Mouse (Mus musculus): ENCODE data around the gene Slc35c1. TPM values are rescaled to one million over a fixed set of nuclear protein-coding genes. Genes with fewer than 3 reads are reported as not detected.

Gene Slc35c1
- polyA plus RNA-seq, 1 experiment from 2014 or later: 26.8 TPM

- H3K4me2 ChIP-seq: no peak overlapping the region; the same call in 1 of the 2 replicates
- no peak overlapping the region for H3K27ac ChIP-seq (ENCODE audit: low read depth, low read length)
Measured at GRCm38 (mm10) chr2:92427882-92428281, 32.5 kb downstream of the Slc35c1 start.

DNA sequence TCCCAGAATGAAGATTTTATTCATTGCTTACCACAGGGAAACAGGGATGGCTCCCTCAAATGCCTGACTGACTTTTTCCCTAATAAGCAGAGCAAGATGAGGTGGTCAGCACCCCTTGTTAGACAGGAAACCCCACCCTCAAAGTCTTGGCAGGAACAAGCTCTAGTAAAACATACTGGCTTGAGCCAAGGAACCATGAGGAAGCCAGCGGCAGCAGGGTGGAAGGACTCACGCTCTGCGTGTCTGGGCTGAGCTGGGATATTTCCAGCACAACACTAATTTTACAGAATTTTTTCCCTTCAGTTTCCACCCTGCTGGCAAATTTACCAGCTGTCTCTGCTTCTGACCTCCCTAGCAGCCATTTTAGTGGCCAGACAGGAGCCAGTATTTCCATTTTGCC is 33.9 kb downstream of the Slc35c1 start:
- Histone ChIP-seq H3K9me3 (ENCODE audit: control insufficient read depth, low read length) (no peaks in the 10 kb centered on the region), H3K27me3 (replicated peaks; ENCODE audit: control insufficient read depth, insufficient read depth, low read length) (no peaks in the 10 kb centered on the region), H3K9ac (ENCODE audit: low read depth, low read length) (no peak overlapping the region), H3K27ac (ENCODE audit: low read depth, low read length) (no peak overlapping the region), H3K4me3 (ENCODE audit: low read depth, low read length) (no peak overlapping the region), H3K36me3 (ENCODE audit: control insufficient read depth, insufficient read depth, low read length) (peaks cover 15% of the 10 kb centered on the region), H3K4me1 (replicated peaks; ENCODE audit: control insufficient read depth, insufficient read depth, low read length) (peaks cover 25% of the 10 kb centered on the region), H3K4me2 (no peak overlapping the region)
- WGBS: 87% methylated on average over 3 of the region's 3 CpGs
- DNase-seq (ENCODE audit: low spot score): no peak
- ATAC-seq (replicated peaks; ENCODE audit: low FRiP score): no peak

More at GRCm38 (mm10) chr2:92427882-92428281, 32.5 kb downstream of the Slc35c1 start:
- peaks cover 38% of the 10 kb centered on the region for H3K4me1 ChIP-seq (replicated peaks; ENCODE audit: control insufficient read depth, insufficient read depth, low read length)
- no peak overlapping the region for H3K4me3 ChIP-seq (ENCODE audit: low read depth, low read length)
- 66% methylated on average over 6 of the region's 6 CpGs for WGBS
- ATAC-seq (replicated peaks; ENCODE audit: low FRiP score) (0 out of 2 replicates have a peak, but pooled peaks have one; percentile 33), DNase-seq (ENCODE audit: low spot score) (no peak)
- H3K9me3 ChIP-seq (ENCODE audit: control insufficient read depth, low read length): no peaks in the 10 kb centered on the region
- no peaks in the 10 kb centered on the region for H3K27me3 ChIP-seq (replicated peaks; ENCODE audit: control insufficient read depth, insufficient read depth, low read length)
- peaks cover 7% of the 10 kb centered on the region for H3K36me3 ChIP-seq (ENCODE audit: control insufficient read depth, insufficient read depth, low read length)
- H3K9ac ChIP-seq (ENCODE audit: low read depth, low read length): no peak overlapping the region

- H3K4me3 ChIP-seq (ENCODE audit: low read depth, low read length): no peak overlapping the region
- H3K4me1 ChIP-seq (replicated peaks; ENCODE audit: control insufficient read depth, insufficient read depth, low read length): peaks cover 15% of the 10 kb centered on the region
- no peaks in the 10 kb centered on the region for H3K9me3 ChIP-seq (ENCODE audit: control insufficient read depth, low read length)
- no peak overlapping the region for H3K4me2 ChIP-seq
- no peak for DNase-seq (ENCODE audit: low spot score)
- no peak for ATAC-seq (replicated peaks; ENCODE audit: low FRiP score)
- no peaks in the 10 kb centered on the region for H3K27me3 ChIP-seq (replicated peaks; ENCODE audit: control insufficient read depth, insufficient read depth, low read length)
- peaks cover 25% of the 10 kb centered on the region for H3K36me3 ChIP-seq (ENCODE audit: control insufficient read depth, insufficient read depth, low read length)
- H3K9ac ChIP-seq (ENCODE audit: low read depth, low read length): no peak overlapping the region
- H3K27ac ChIP-seq (ENCODE audit: low read depth, low read length): no peak overlapping the region
- 90% methylated on average over 4 of the region's 4 CpGs for WGBS
Measured at GRCm38 (mm10) chr2:92425366-92425765, 35.0 kb downstream of the Slc35c1 start.

GRCm38 (mm10) chr2:92424462-92425308 is 35.7 kb downstream of the Slc35c1 start:
- Histone ChIP-seq H3K4me2 (no peak overlapping the region), H3K9me3 (ENCODE audit: control insufficient read depth, low read length) (no peaks in the 10 kb centered on the region), H3K36me3 (ENCODE audit: control insufficient read depth, insufficient read depth, low read length) (peaks cover 27% of the 10 kb centered on the region), H3K9ac (ENCODE audit: low read depth, low read length) (no peak overlapping the region), H3K27me3 (replicated peaks; ENCODE audit: control insufficient read depth, insufficient read depth, low read length) (no peaks in the 10 kb centered on the region), H3K27ac (ENCODE audit: low read depth, low read length) (0 out of 2 replicates have a peak overlapping the region, but pooled peaks have one; percentile 36), H3K4me3 (ENCODE audit: low read depth, low read length) (no peak overlapping the region), H3K4me1 (replicated peaks; ENCODE audit: control insufficient read depth, insufficient read depth, low read length) (peaks cover 10% of the 10 kb centered on the region)
- ATAC-seq (replicated peaks; ENCODE audit: low FRiP score) (no peak), DNase-seq (ENCODE audit: low spot score) (no peak)
- 89% methylated on average over 9 of the region's 9 CpGs for WGBS

DNA sequence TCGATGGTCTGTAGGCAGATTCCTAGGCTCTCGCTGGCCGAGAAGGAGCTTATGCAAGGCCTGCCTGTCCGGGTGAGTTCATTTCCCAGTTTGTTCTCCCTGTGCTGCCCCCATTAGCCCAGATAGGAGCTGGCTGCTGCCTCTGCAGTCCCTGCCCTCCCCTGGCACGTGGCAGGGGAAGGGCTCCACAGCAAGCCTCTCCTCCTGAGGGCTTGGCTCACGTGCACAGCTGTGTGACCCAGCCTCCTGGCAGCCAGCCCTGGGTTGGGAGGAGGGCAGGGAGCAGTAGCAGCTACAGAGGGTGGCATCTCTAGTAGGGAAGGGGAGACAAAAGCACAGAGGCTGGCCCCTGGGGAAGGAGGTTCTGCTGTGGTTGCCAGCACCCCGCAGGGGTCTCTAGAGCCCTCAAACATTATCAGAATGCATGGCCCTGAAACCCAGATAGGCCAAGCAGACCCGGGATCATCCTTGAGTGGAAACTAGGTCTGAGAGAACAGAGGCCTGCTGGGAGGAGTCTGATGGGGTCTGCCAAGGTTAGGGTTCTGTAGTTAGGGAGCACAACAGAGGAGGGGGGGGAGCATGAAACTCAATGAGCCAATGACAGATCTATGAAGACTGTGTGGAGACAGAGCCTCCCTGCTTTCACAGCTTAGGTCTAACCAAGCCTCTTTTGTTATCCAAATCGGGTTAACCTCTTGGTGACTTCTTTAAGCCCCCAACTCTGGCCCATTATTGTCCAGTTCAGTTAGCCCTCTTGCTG is 36.5 kb downstream of the Slc35c1 start:
- 88% methylated on average over 9 of the region's 9 CpGs for WGBS
- ATAC-seq (replicated peaks; ENCODE audit: low FRiP score) (no peak), DNase-seq (ENCODE audit: low spot score) (no peak)
- Histone ChIP-seq H3K36me3 (ENCODE audit: control insufficient read depth, insufficient read depth, low read length) (peaks cover 35% of the 10 kb centered on the region), H3K27ac (ENCODE audit: low read depth, low read length) (no peak overlapping the region), H3K9me3 (ENCODE audit: control insufficient read depth, low read length) (no peaks in the 10 kb centered on the region), H3K9ac (ENCODE audit: low read depth, low read length) (no peak overlapping the region), H3K4me1 (replicated peaks; ENCODE audit: control insufficient read depth, insufficient read depth, low read length) (peaks cover 7% of the 10 kb centered on the region), H3K27me3 (replicated peaks; ENCODE audit: control insufficient read depth, insufficient read depth, low read length) (no peaks in the 10 kb centered on the region), H3K4me3 (ENCODE audit: low read depth, low read length) (no peak overlapping the region), H3K4me2 (no peak overlapping the region)

DNA sequence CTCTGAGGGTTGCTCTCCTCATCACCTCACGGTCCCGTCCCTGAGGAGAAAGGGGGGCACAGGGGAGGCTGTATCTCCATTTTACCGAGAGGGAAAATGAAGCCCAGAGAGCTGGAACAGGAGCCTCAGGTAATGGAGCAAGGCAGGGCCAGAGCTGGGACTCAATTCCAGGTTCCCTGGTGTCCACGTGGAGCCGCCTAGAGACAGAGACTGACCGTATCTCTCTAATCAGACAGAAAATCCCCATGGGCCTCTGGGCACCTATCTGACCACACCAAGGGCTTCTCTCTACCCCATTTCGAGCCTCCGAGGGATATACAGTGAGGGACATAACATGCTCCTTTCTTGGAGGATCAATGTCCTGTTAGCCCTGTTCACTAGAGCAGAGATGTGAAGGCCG is 37.2 kb downstream of the Slc35c1 start:
- no peak overlapping the region for H3K4me2 ChIP-seq
- H3K27me3 ChIP-seq (replicated peaks; ENCODE audit: control insufficient read depth, insufficient read depth, low read length): no peaks in the 10 kb centered on the region
- H3K36me3 ChIP-seq (ENCODE audit: control insufficient read depth, insufficient read depth, low read length): peaks cover 35% of the 10 kb centered on the region
- H3K9me3 ChIP-seq (ENCODE audit: control insufficient read depth, low read length): no peaks in the 10 kb centered on the region
- no peak overlapping the region for H3K9ac ChIP-seq (ENCODE audit: low read depth, low read length)
- DNase-seq (ENCODE audit: low spot score) (no peak), ATAC-seq (replicated peaks; ENCODE audit: low FRiP score) (no peak)
- H3K4me3 ChIP-seq (ENCODE audit: low read depth, low read length): no peak overlapping the region
- whole genome bisulfite sequencing: 88% methylated on average over 9 of the region's 9 CpGs
- H3K27ac ChIP-seq (ENCODE audit: low read depth, low read length): no peak overlapping the region
- peaks cover under 1% of the 10 kb centered on the region for H3K4me1 ChIP-seq (replicated peaks; ENCODE audit: control insufficient read depth, insufficient read depth, low read length)

GRCm38 (mm10) chr2:92422388-92423135 is 37.8 kb downstream of the Slc35c1 start:
- no peak overlapping the region for H3K4me2 ChIP-seq
- H3K4me3 ChIP-seq (ENCODE audit: low read depth, low read length): no peak overlapping the region
- no peak for ATAC-seq (replicated peaks; ENCODE audit: low FRiP score)
- H3K27ac ChIP-seq (ENCODE audit: low read depth, low read length): no peak overlapping the region
- H3K27me3 ChIP-seq (replicated peaks; ENCODE audit: control insufficient read depth, insufficient read depth, low read length): no peaks in the 10 kb centered on the region
- H3K9ac ChIP-seq (ENCODE audit: low read depth, low read length): no peak overlapping the region
- DNase-seq (ENCODE audit: low spot score): no peak
- no peaks in the 10 kb centered on the region for H3K9me3 ChIP-seq (ENCODE audit: control insufficient read depth, low read length)
- no peaks in the 10 kb centered on the region; the same call in 1 of the 2 replicates for H3K4me1 ChIP-seq (replicated peaks; ENCODE audit: control insufficient read depth, insufficient read depth, low read length)
- peaks cover 38% of the 10 kb centered on the region for H3K36me3 ChIP-seq (ENCODE audit: control insufficient read depth, insufficient read depth, low read length)
- 62% methylated on average over 10 of the region's 10 CpGs for WGBS

- H3K27me3 ChIP-seq (replicated peaks; ENCODE audit: control insufficient read depth, insufficient read depth, low read length): no peaks in the 10 kb centered on the region
- no peak for ATAC-seq (replicated peaks; ENCODE audit: low FRiP score)
- WGBS: 88% methylated on average over 7 of the region's 7 CpGs
- no peak overlapping the region for H3K9ac ChIP-seq (ENCODE audit: low read depth, low read length)
- H3K36me3 ChIP-seq (ENCODE audit: control insufficient read depth, insufficient read depth, low read length): peaks cover 38% of the 10 kb centered on the region
- H3K4me2 ChIP-seq: no peak overlapping the region
- H3K9me3 ChIP-seq (ENCODE audit: control insufficient read depth, low read length): no peaks in the 10 kb centered on the region
- no peak for DNase-seq (ENCODE audit: low spot score)
- H3K4me3 ChIP-seq (ENCODE audit: low read depth, low read length): no peak overlapping the region
- no peaks in the 10 kb centered on the region for H3K4me1 ChIP-seq (replicated peaks; ENCODE audit: control insufficient read depth, insufficient read depth, low read length)
- no peak overlapping the region for H3K27ac ChIP-seq (ENCODE audit: low read depth, low read length)
Measured at GRCm38 (mm10) chr2:92421723-92422387, 38.5 kb downstream of the Slc35c1 start.
